19 mouse cellular contexts compared by ENCODE assay signal in genomic region chr16:13114821-13115220, GRCm38 (mm10). TPM values are rescaled to one million over a fixed set of nuclear protein-coding genes. Genes with fewer than 3 reads are reported as not detected.
DNase-seq lines count a peak whose midpoint lies in the region; ATAC-seq lines count a peak whose summit lies in the region.
"Had no signal": no experiment of that assay in that cellular context is flagged by ENCODE, and none has a peak within 500 bp of the region (broad histone marks: within the 10 kb centered on the region; RNA-seq: fewer than 3 reads in every experiment).

No protein-coding gene starts in this region.

- H3K36me3 ChIP-seq in heart, embryonic 10.5 days = peaks cover 38% of the 10 kb centered on the region
- H3K36me3 ChIP-seq in heart, embryonic 12.5 days = peaks cover 50% of the 10 kb centered on the region

- no peak overlapping the region for H3K4me2 ChIP-seq in heart, embryonic 12.5 days

- no peaks in the 10 kb centered on the region for H3K27me3 ChIP-seq in heart, embryonic 10.5 days (ENCODE audit: insufficient read depth, poor library complexity, severe bottlenecking)
- no peaks in the 10 kb centered on the region for H3K27me3 ChIP-seq in heart, embryonic 12.5 days (replicated peaks)
- H3K27me3 ChIP-seq: CH12.LX, Patski had no signal

- H3K4me3 ChIP-seq in heart, embryonic 10.5 days = no peak overlapping the region
- H3K4me3 ChIP-seq in heart, embryonic 12.5 days = no peak overlapping the region

- WGBS in heart, embryonic 10.5 days = 82% methylated on average over 2 of the region's 2 CpGs
- WGBS in heart, embryonic 12.5 days = 84% methylated on average over 2 of the region's 2 CpGs

- no peaks in the 10 kb centered on the region for H3K9me3 ChIP-seq in heart, embryonic 10.5 days
- no peaks in the 10 kb centered on the region for H3K9me3 ChIP-seq in heart, embryonic 12.5 days (replicated peaks)
- H3K9me3 ChIP-seq: G1E had no signal

- H3K9ac ChIP-seq in heart, embryonic 12.5 days = no peak overlapping the region

- H3K4me1 ChIP-seq in heart, embryonic 10.5 days = peaks cover 8% of the 10 kb centered on the region
- peaks cover 8% of the 10 kb centered on the region for H3K4me1 ChIP-seq in heart, embryonic 12.5 days (replicated peaks)

- H3K27ac ChIP-seq in heart, embryonic 10.5 days = no peak overlapping the region
- no peak overlapping the region for H3K27ac ChIP-seq in heart, embryonic 12.5 days (ENCODE audit: poor library complexity, severe bottlenecking)

- no peak for ATAC-seq in heart, embryonic 12.5 days (ENCODE audit: insufficient number of reproducible peaks, low FRiP score)
- ATAC-seq: activated CD4-positive, CD25-positive, alpha-beta regulatory T cell, adult 4 months; CD4-positive, CD25-positive, alpha-beta regulatory T cell, adult 4 months; Patski had no signal

- peak; percentile 73 for DNase-seq in heart, adult 11 months
- DNase-seq in heart, postnatal 4 days = no peak
- peak; percentile 56 for DNase-seq in heart, embryonic 10.5 days (ENCODE audit: low spot score)
- DNase-seq: adrenal gland, adult 2 months; adrenal gland, adult 8-10 months; adrenal gland, postnatal 10 days; adrenal gland, postnatal 14 days; adrenal gland, postnatal 25 days; adrenal gland, postnatal 36 days; B cell, adult 2 months; cerebellum, adult 11 months; cerebellum, adult 11-12 months; cerebellum, adult 18-20 months had no signal

RNA-seq across cellular contexts. Expression of gene Ercc4, which starts 5.3 kb away (rescaled TPM):
- total RNA-seq in heart, postnatal 4 days (2021) = 10 to 100 TPM; 10.9 to 12.3 TPM
- polyA plus RNA-seq in heart, embryonic 10.5 days (2016; fragmentation: Nextera tagmentation; extraction: Ambion mirVana) = 8.9 and 9.6 TPM in 2 replicates
- 9.8 and 10.1 TPM in 2 replicates for polyA plus RNA-seq in heart, embryonic 12.5 days (2016; fragmentation: Nextera tagmentation; extraction: Ambion mirVana)
